Mouse (Mus musculus): ENCODE results near the gene Fibp.

DNA sequence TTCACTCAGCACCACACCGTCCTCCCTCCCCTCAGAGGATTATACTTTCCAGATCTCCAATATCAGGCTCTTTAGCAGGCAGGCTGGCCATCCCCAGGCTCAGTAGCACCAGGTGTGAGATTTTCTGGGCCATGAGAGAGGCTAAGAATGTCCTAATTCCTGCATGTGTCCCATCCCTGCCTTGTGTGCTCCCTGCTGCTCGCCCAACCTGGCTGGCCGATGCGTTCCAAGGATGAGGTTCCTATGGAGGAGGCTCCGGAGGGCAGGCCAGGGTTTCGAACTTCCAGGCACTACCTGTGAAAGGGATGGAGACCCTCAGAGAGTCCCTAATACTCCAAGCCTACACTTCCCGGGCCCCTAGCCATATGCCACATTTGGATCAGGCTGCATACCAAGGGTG is 25.4 kb downstream of the Fibp start:
- TF ChIP-seq POLR2A (IDR thresholded peaks at IDR 0.05; ENCODE audit: insufficient read depth, low read length) (no peak), CTCF (IDR thresholded peaks at IDR 0.05; ENCODE audit: low read depth, low read length) (no peak), EP300 (IDR thresholded peaks at IDR 0.05; ENCODE audit: insufficient read depth, low read depth, low read length) (no peak)

Data from ES-Bruce4 (cell line).